Mouse (Mus musculus): ENCODE measurements around the gene Pfdn5.

Gene Pfdn5

DNA sequence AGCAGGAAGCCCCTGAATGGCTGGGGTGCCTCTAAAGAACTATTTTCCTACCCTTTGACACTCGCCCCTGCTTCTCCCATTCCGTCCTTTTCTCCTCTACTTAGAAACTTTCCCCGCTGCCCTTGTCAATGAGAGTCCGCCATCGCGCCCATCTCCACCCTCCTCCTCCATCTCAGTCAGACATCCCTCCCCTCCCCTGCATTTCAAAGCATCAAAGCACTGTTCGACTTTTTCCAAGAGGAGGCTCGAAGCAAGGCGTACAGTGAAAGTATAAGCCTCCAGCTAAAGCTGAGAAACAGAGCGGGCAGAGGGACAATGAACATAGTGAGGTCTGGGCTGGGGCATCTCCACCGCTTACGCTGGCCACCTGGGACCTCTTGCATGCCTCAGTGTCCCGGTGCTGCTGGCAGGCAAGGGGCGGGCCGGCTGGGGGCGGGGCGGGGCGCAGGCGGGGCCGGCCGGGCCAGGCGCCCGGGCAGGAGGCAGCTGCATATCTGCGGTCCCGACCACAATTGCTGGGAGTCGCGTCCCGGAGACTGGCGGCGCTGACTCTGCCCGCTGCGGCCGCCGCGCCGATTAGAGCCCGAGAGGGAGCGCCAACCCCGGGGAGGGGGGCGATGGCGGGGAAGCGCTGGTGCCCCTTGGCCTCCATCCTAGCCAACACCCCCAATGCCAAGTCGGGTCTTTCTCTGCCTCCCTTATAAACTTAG lies 50.7 kb downstream of the Pfdn5 start:
- DNase-seq (ENCODE audit: low spot score) = peak; percentile 39

DNA sequence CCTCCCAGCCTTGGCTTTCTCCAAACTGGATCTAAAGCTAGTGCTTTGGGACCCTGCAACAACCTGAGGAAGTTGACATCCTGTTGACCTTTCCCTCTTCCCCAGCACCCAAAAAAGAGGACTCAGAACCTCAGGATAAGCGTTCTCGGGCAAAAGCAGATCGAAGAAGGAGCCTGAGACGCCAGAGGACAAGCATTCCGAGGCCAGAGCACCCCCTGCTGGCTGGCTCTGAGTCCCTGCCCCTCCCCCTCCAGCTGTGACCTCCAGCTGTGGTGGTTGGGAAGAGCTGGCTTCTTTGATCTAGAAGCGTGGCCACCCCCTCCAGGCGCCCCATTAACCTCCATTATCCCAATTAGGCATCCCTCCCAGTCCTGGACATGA lies 51.2 kb downstream of the Pfdn5 start:
- DNase-seq (ENCODE audit: low spot score) = peak; percentile 78

DNA sequence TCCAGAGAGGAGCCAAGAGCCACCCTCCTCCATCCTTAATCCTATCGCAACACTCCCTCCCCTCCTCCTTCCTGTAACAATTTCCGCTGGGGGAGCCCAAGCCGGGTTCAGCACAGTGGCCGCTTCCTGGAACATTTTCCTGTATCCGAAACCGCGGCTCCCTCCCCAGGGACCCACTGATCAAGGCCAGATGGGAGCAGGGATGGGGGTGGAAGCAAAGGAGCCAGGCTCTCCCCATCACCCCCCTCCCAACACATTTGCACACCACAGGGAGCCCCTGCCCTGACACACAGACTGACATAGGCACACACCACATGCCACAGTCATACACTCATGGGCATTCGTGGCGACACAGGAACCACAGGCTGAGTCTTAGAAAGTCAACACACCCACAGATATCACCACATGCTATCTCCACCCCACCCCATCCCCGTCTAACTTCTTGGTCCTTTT lies 51.9 kb downstream of the Pfdn5 start:
- DNase-seq (ENCODE audit: low spot score) = peak; percentile 40
